Mouse (Mus musculus): Measurements from ENCODE around the gene Krt83. TPM values are rescaled to one million over a fixed set of nuclear protein-coding genes. Genes with fewer than 3 reads are reported as not detected.
"Not testable (repeated sequence)": the region's sequence is repeated elsewhere in the genome, so short reads cannot be mapped to it uniquely, and the experiment has no call there.

Krt83 gene
- not detected in 2 replicates for polyA plus RNA-seq (2015; fragmentation: Nextera tagmentation; extraction: Ambion mirVana)

GRCm38 (mm10) chr15:101491431-101491830 lies at the start of gene Krt83:
Krt83 (minus strand) TSS chr15:101491512.
- Histone ChIP-seq H3K27me3 (0 out of 2 replicates have a peak, but pooled peaks cover 3% of the 10 kb centered on the region), H3K27ac (no peak within 1 kb of the TSS), H3K4me3 (no peak within 1 kb of the TSS), H3K4me1 (replicated peaks) (peaks cover 7% of the 10 kb centered on the region), H3K9ac (no peak within 1 kb of the TSS), H3K4me2 (no peak within 1 kb of the TSS), H3K36me3 (no peaks in the 10 kb centered on the region), H3K9me3 (replicated peaks) (no peaks in the 10 kb centered on the region)
- WGBS = 77% methylated on average over 6 of the region's 6 CpGs
- ATAC-seq (replicated peaks; ENCODE audit: insufficient number of reproducible peaks, insufficient read depth, low FRiP score, low read depth) = no peak

GRCm38 (mm10) chr15:101538580-101538900 lies 47.2 kb upstream of the Krt83 start:
- Histone ChIP-seq H3K9ac (no peak overlapping the region), H3K4me1 (replicated peaks) (no peaks in the 10 kb centered on the region), H3K27ac (no peak overlapping the region), H3K9me3 (replicated peaks) (no peaks in the 10 kb centered on the region), H3K36me3 (no peaks in the 10 kb centered on the region), H3K4me2 (no peak overlapping the region), H3K27me3 (peaks cover 14% of the 10 kb centered on the region), H3K4me3 (no peak overlapping the region)
- WGBS = 59% methylated on average over 4 of the region's 4 CpGs
- ATAC-seq (replicated peaks; ENCODE audit: insufficient number of reproducible peaks, insufficient read depth, low FRiP score, low read depth) = no peak

GRCm38 (mm10) chr15:101537864-101538579 lies 46.7 kb upstream of the Krt83 start:
- no peak overlapping the region for H3K4me2 ChIP-seq
- H3K36me3 ChIP-seq = no peaks in the 10 kb centered on the region
- no peak overlapping the region for H3K4me3 ChIP-seq
- H3K27me3 ChIP-seq = peaks cover 14% of the 10 kb centered on the region
- no peak overlapping the region for H3K9ac ChIP-seq
- 26% methylated on average over 7 of the region's 7 CpGs for WGBS
- H3K27ac ChIP-seq = no peak overlapping the region
- no peaks in the 10 kb centered on the region for H3K4me1 ChIP-seq (replicated peaks)
- no peak for ATAC-seq (replicated peaks; ENCODE audit: insufficient number of reproducible peaks, insufficient read depth, low FRiP score, low read depth)
- H3K9me3 ChIP-seq (replicated peaks) = no peaks in the 10 kb centered on the region

GRCm38 (mm10) chr15:101536054-101536850 lies 44.9 kb upstream of the Krt83 start:
- ATAC-seq (replicated peaks; ENCODE audit: insufficient number of reproducible peaks, insufficient read depth, low FRiP score, low read depth) = no peak
- 47% methylated on average over 9 of the region's 9 CpGs for WGBS
- Histone ChIP-seq H3K27ac (no peak overlapping the region), H3K4me3 (no peak overlapping the region), H3K4me2 (no peak overlapping the region), H3K9me3 (replicated peaks) (no peaks in the 10 kb centered on the region), H3K9ac (no peak overlapping the region), H3K4me1 (replicated peaks) (no peaks in the 10 kb centered on the region), H3K36me3 (no peaks in the 10 kb centered on the region), H3K27me3 (peaks cover 11% of the 10 kb centered on the region)

GRCm38 (mm10) chr15:101532720-101533119 lies 41.4 kb upstream of the Krt83 start, which contains the start of gene Krt84:
Krt84 (minus strand) TSS chr15:101532820.
- ATAC-seq (replicated peaks; ENCODE audit: insufficient number of reproducible peaks, insufficient read depth, low FRiP score, low read depth) = no peak
- 76% methylated on average over 7 of the region's 7 CpGs for WGBS
- H3K27ac ChIP-seq = no peak within 1 kb of the TSS
- H3K27me3 ChIP-seq = peaks cover 18% of the 10 kb centered on the region; the same call in 1 of the 2 replicates
- no peaks in the 10 kb centered on the region for H3K9me3 ChIP-seq (replicated peaks)
- H3K4me1 ChIP-seq (replicated peaks) = no peaks in the 10 kb centered on the region
- no peak within 1 kb of the TSS for H3K4me2 ChIP-seq
- no peaks in the 10 kb centered on the region for H3K36me3 ChIP-seq
- no peak within 1 kb of the TSS for H3K4me3 ChIP-seq
- H3K9ac ChIP-seq = no peak within 1 kb of the TSS

- H3K9me3 ChIP-seq (replicated peaks) = no peaks in the 10 kb centered on the region
- no peak overlapping the region for H3K4me2 ChIP-seq
- H3K4me3 ChIP-seq = no peak overlapping the region
- H3K36me3 ChIP-seq = no peaks in the 10 kb centered on the region
- H3K27me3 ChIP-seq = peaks cover 39% of the 10 kb centered on the region
- H3K27ac ChIP-seq = no peak overlapping the region
- no peaks in the 10 kb centered on the region for H3K4me1 ChIP-seq (replicated peaks)
- no peak overlapping the region for H3K9ac ChIP-seq
- WGBS = 63% methylated on average over 4 of the region's 4 CpGs
- ATAC-seq (replicated peaks; ENCODE audit: insufficient number of reproducible peaks, insufficient read depth, low FRiP score, low read depth) = no peak
Observed at GRCm38 (mm10) chr15:101522556-101523232, 31.4 kb upstream of the Krt83 start.

GRCm38 (mm10) chr15:101519792-101520191 lies 28.5 kb upstream of the Krt83 start:
- no peaks in the 10 kb centered on the region for H3K9me3 ChIP-seq (replicated peaks)
- 10% methylated on average over 2 of the region's 2 CpGs for WGBS
- ATAC-seq (replicated peaks; ENCODE audit: insufficient number of reproducible peaks, insufficient read depth, low FRiP score, low read depth) = no peak

GRCm38 (mm10) chr15:101517161-101517560 lies 25.8 kb upstream of the Krt83 start, which contains the start of gene Gm49425:
Gm49425 (minus strand) TSS chr15:101517261.
- H3K4me2 ChIP-seq = not testable (repeated sequence)

More at GRCm38 (mm10) chr15:101519792-101520191, 28.5 kb upstream of the Krt83 start:
- Histone ChIP-seq H3K27me3 (peaks cover 22% of the 10 kb centered on the region), H3K9ac (no peak overlapping the region), H3K36me3 (no peaks in the 10 kb centered on the region), H3K4me2 (no peak overlapping the region), H3K4me3 (no peak overlapping the region), H3K4me1 (replicated peaks) (no peaks in the 10 kb centered on the region), H3K27ac (no peak overlapping the region)

GRCm38 (mm10) chr15:101508247-101508646 lies 16.9 kb upstream of the Krt83 start:
- Histone ChIP-seq H3K9me3 (replicated peaks) (no peaks in the 10 kb centered on the region), H3K4me2 (no peak overlapping the region), H3K4me1 (replicated peaks) (no peaks in the 10 kb centered on the region), H3K27me3 (no peaks in the 10 kb centered on the region), H3K27ac (no peak overlapping the region), H3K36me3 (no peaks in the 10 kb centered on the region), H3K9ac (no peak overlapping the region), H3K4me3 (no peak overlapping the region)
- WGBS = 67% methylated on average over 9 of the region's 9 CpGs
- no peak for ATAC-seq (replicated peaks; ENCODE audit: insufficient number of reproducible peaks, insufficient read depth, low FRiP score, low read depth)

More at GRCm38 (mm10) chr15:101517161-101517560, 25.8 kb upstream of the Krt83 start, which contains the start of gene Gm49425:
- H3K9me3 ChIP-seq (replicated peaks); H3K4me3 ChIP-seq; H3K36me3 ChIP-seq; H3K9ac ChIP-seq; ATAC-seq (replicated peaks; ENCODE audit: insufficient number of reproducible peaks, insufficient read depth, low FRiP score, low read depth); H3K4me1 ChIP-seq (replicated peaks); H3K27ac ChIP-seq: not testable (repeated sequence)
- peaks cover 15% of the 10 kb centered on the region for H3K27me3 ChIP-seq
- 55% methylated on average over 2 of the region's 2 CpGs for WGBS

- Histone ChIP-seq H3K27me3 (0 out of 2 replicates have a peak, but pooled peaks cover 2% of the 10 kb centered on the region), H3K36me3 (no peaks in the 10 kb centered on the region), H3K4me1 (replicated peaks) (no peaks in the 10 kb centered on the region), H3K9me3 (replicated peaks) (no peaks in the 10 kb centered on the region), H3K27ac (no peak overlapping the region), H3K9ac (no peak overlapping the region), H3K4me3 (no peak overlapping the region), H3K4me2 (no peak overlapping the region)
- ATAC-seq (replicated peaks; ENCODE audit: insufficient number of reproducible peaks, insufficient read depth, low FRiP score, low read depth) = no peak
- 44% methylated on average over 14 of the region's 14 CpGs for WGBS
Observed at GRCm38 (mm10) chr15:101506896-101507758, 15.8 kb upstream of the Krt83 start.

All from heart, embryonic 15.5 days (tissue).